Mouse (Mus musculus) midbrain, postnatal 0 days (tissue): ENCODE results near the gene Ogfrl1. TPM values are rescaled to one million over a fixed set of nuclear protein-coding genes. Genes with fewer than 3 reads are reported as not detected.

Experiments used
- ATAC-seq: fragments of 200-750 bp; cut with Nextera tagmentation; 2 replicates; pipeline ENCODE4 v1.8.0; 2017; ENCODE audit warnings: moderate number of reproducible peaks, mild to moderate bottlenecking, moderate TSS enrichment, moderate library complexity; ENCODE audit not compliant: low FRiP score
- DNase-seq: peaks from one replicate; pipeline ENCODE4 v3.0.0-alpha.2; 2015; ENCODE audit warnings: low spot score
- H3K27ac ChIP-seq: fragments of 300-500 bp; sonication (generic); 2 replicates; pipeline ENCODE4 v1.5.1; 2014; ENCODE audit warnings: low read depth, mild to moderate bottlenecking, low read length, mixed read lengths
- H3K27me3 ChIP-seq: fragments of 300-500 bp; sonication (generic); 2 replicates; pipeline ENCODE4 v1.6.1; 2014; ENCODE audit warnings: low read length, control low read depth, mixed read lengths; ENCODE audit not compliant: insufficient read depth
- H3K36me3 ChIP-seq: fragments of 300-500 bp; sonication (generic); 2 replicates; pipeline ENCODE4 v1.6.1; 2014; ENCODE audit warnings: low read length, control low read depth, mixed read lengths; ENCODE audit not compliant: insufficient read depth
- H3K4me1 ChIP-seq: fragments of 300-500 bp; sonication (generic); 2 replicates; pipeline ENCODE4 v1.6.1; 2014; ENCODE audit warnings: mild to moderate bottlenecking, control low read depth, antibody characterized with exemption, low read length, mixed read lengths; ENCODE audit not compliant: insufficient read depth
- H3K4me2 ChIP-seq: fragments of 300-500 bp; sonication (generic); 2 replicates; pipeline ENCODE4 v1.6.1; 2014; ENCODE audit warnings: low read depth, mild to moderate bottlenecking, low read length, mixed read lengths; ENCODE audit not compliant: poor library complexity, severe bottlenecking
- H3K4me3 ChIP-seq: fragments of 300-500 bp; sonication (generic); 2 replicates; pipeline ENCODE4 v1.5.1; 2014; ENCODE audit warnings: low read depth, mild to moderate bottlenecking, low read length, moderate library complexity
- H3K9ac ChIP-seq: fragments of 300-500 bp; sonication (generic); replicated peaks from 2 replicates; pipeline ENCODE4 v1.6.1; 2014; ENCODE audit warnings: mild to moderate bottlenecking, low read length, moderate library complexity, mixed read lengths; ENCODE audit not compliant: poor library complexity, severe bottlenecking
- H3K9me3 ChIP-seq: fragments of 300-500 bp; sonication (generic); 2 replicates; pipeline ENCODE4 v1.6.1; 2016; ENCODE audit warnings: low read length, control low read depth
- CTCF ChIP-seq: IDR thresholded peaks from 2 replicates; pipeline ENCODE4 v1.5.1; 2016; ENCODE audit warnings: antibody characterized with exemption, mild to moderate bottlenecking
- WGBS: fragments of 180-500 bp; shearing (Covaris S2); extraction: QIAGEN DNeasy Blood & Tissue Kit; methylation state at CpG from one replicate; pipeline ENCODE4 v1.1.7; 2014; 5-methylcytosine and 5-hydroxymethylcytosine counted together
- polyA plus RNA-seq: library from polyadenylated mRNA; unstranded; fragments of >200 nt; fragmentation: Nextera tagmentation; extraction: Ambion mirVana; gene quantifications from 2 replicates; pipeline ENCODE4 v1.2.1, GENCODE M21; 2015
- total RNA-seq: library from RNA; depleted of rRNA; stranded (reverse); fragments of >200 nt; gene quantifications from 2 replicates; pipeline ENCODE4 v1.2.3, GENCODE M21; 2014

Ogfrl1 gene
- total and polyA plus RNA-seq, 2 experiments from 2014 or later = 17.8 to 20.0 TPM

DNA sequence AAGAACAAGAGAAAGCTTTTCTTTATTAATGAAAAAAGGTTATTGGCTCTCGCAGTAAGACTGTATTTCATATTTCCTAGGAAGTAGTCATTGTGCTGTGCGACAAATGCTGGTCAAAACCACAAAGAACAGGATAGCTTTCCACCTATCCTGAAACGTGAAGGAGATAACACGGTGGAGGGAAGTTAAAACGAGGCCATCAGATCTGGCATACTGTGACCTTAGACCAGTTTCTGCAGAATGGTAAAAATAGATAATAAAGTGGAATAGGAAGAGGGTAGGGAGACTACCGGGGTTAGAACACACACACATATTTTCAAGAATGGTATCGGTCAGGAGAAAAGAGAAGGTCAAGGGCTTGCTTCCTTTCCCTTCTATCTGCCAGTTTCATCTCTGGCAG lies 5.8 kb downstream of the Ogfrl1 start:
- Histone ChIP-seq H3K9ac (no peak overlapping the region), H3K4me2 (no peak overlapping the region), H3K36me3 (no peaks in the 10 kb centered on the region), H3K9me3 (no peaks in the 10 kb centered on the region), H3K27ac (no peak overlapping the region), H3K27me3 (no peaks in the 10 kb centered on the region), H3K4me1 (no peaks in the 10 kb centered on the region; the same call in 1 of the 2 replicates), H3K4me3 (no peak overlapping the region)
- ATAC-seq (no peak), DNase-seq (no peak)
- no peak for TF ChIP-seq CTCF
- 92% methylated on average over 7 of the region's 7 CpGs for WGBS

DNA sequence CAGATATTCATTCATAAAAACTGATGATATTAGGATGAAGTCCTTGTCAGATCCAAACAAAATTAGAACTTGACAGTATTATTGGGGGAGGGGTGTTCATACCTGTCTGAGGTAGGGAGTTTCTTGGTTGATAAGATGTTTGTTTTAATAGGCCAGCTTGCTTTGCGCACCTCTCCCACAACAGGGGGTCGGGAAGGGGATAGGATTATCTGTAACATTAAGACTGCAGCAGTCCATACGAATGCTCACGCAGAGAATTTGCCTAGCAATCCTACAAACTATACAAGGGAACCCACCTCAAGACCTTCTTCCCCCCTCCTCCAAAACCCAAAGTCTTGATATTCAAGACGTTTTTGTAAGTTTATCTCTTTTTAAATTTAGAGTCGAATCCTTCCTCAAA lies 13.2 kb downstream of the Ogfrl1 start:
- TF ChIP-seq CTCF = no peak
- 84% methylated on average over 6 of the region's 6 CpGs for whole genome bisulfite sequencing

DNA sequence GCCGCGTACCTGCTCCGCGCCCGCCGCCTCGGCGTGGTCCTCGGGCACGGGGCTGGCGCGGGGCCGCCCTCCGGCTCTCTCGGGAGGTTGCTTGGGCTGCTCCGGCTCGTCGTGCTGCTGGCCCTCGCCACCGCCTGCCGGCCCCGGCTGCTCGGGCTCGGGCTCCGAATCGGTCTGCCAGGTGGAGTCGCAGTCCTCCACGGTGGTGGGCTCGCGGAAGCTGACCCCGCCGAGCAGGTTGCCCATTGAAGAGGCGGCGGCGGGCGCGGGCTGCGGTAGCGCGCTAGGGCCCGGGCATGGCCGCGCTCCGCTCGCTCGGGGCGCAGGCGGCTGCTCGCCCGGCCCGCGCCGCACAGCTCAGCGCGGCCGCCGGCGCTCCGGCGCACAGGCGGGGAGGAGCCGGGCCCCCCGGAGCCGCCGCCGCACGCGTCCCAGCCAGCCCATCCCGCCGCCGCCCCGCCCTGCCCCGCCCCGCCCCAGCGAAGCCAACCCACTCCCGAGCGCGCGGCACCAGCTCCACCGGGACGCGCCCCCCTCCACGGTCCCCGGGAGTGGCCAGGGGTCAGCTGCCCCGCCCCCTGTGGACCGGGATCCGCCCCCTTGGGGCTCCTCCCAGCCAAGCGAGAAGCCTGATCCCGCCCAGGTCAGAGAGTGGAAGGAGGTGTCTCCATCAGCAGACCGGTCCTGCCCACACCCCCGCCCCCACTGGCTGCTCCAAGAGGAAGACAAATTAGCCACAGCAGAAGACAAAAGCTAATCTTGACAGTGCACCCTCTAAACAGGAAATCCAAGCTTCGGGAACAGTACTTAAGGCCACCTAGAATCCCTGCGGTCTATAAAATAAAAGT lies 14.5 kb downstream of the Ogfrl1 start:
- DNase-seq (peak; percentile 92), ATAC-seq (peak; percentile 94)
- Histone ChIP-seq H3K4me3 (peak overlapping the region; percentile 83), H3K4me1 (peaks cover 8% of the 10 kb centered on the region), H3K27ac (peak overlapping the region; percentile 81), H3K27me3 (no peaks in the 10 kb centered on the region), H3K36me3 (no peaks in the 10 kb centered on the region), H3K9me3 (no peaks in the 10 kb centered on the region), H3K4me2 (peak overlapping the region; percentile 96), H3K9ac (peak overlapping the region; percentile 90)
- WGBS = under 1% methylated on average over 67 of the region's 93 CpGs
- TF ChIP-seq CTCF = no peak

More for the DNA sequence above, 13.2 kb downstream of the Ogfrl1 start:
- Histone ChIP-seq H3K36me3 (no peaks in the 10 kb centered on the region), H3K27ac (no peak overlapping the region), H3K9me3 (no peaks in the 10 kb centered on the region), H3K27me3 (no peaks in the 10 kb centered on the region), H3K4me1 (peaks cover 8% of the 10 kb centered on the region), H3K9ac (no peak overlapping the region), H3K4me2 (no peak overlapping the region), H3K4me3 (no peak overlapping the region)
- no peak for DNase-seq
- no peak for ATAC-seq

DNA sequence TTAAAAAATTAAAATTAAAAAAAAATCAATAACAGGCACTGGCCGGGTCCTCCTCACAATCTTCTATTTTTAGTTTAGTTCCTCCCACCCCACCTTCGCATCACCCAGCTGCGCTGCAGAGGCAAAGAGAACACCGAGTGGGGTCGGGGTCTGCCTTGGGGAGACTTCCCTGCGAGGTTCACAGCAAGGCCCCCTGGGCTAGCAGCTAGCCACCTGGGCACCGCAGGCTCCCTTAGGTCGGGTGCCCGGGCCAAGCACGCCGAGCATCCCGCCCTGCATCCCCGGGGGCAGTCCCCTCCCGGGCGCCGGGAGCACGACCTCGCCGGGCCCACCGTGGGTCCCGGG lies 15.1 kb downstream of the Ogfrl1 start:
- H3K9ac ChIP-seq = peak overlapping the region; percentile 90
- no peak for DNase-seq
- WGBS = 0% methylated on average over 14 of the region's 21 CpGs
- peak overlapping the region; percentile 83 for H3K4me3 ChIP-seq
- H3K27ac ChIP-seq = peak overlapping the region; percentile 81
- H3K27me3 ChIP-seq = no peaks in the 10 kb centered on the region
- H3K9me3 ChIP-seq = no peaks in the 10 kb centered on the region
- peak; percentile 53 for ATAC-seq
- H3K4me2 ChIP-seq = peak overlapping the region; percentile 96
- H3K4me1 ChIP-seq = peaks cover 8% of the 10 kb centered on the region
- peaks cover under 1% of the 10 kb centered on the region; the same call in 1 of the 2 replicates for H3K36me3 ChIP-seq
- TF ChIP-seq CTCF = no peak

DNA sequence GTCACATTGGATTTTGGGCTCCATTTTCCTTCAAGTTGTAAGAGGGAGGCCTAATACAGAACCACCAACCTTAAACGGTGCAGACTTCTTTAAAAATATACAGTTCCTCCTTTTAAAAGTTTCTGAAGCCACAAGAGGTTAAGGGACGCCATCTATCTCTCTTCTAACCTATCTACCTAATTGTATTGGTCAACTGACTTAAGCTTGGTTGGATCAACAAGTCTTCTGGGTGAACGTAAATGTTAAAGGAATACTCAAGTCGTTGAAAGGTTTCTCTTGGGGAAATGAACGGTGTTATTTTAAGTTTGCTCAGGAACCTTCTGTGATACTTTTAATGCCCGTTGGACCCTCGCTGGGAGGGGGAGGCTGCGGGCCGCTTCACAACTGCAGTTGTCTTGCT lies 15.5 kb downstream of the Ogfrl1 start:
- peak overlapping the region; percentile 83 for H3K4me3 ChIP-seq
- H3K36me3 ChIP-seq = peaks cover 4% of the 10 kb centered on the region; the same call in 1 of the 2 replicates
- 14% methylated on average over 9 of the region's 9 CpGs for WGBS
- no peak overlapping the region for H3K27ac ChIP-seq
- H3K4me1 ChIP-seq = peaks cover 8% of the 10 kb centered on the region
- H3K9me3 ChIP-seq = no peaks in the 10 kb centered on the region
- no peaks in the 10 kb centered on the region for H3K27me3 ChIP-seq
- peak overlapping the region; percentile 96 for H3K4me2 ChIP-seq
- H3K9ac ChIP-seq = peak overlapping the region; percentile 90; the same call in 1 of the 2 replicates
- ATAC-seq (no peak), DNase-seq (no peak)
- TF ChIP-seq CTCF = no peak

DNA sequence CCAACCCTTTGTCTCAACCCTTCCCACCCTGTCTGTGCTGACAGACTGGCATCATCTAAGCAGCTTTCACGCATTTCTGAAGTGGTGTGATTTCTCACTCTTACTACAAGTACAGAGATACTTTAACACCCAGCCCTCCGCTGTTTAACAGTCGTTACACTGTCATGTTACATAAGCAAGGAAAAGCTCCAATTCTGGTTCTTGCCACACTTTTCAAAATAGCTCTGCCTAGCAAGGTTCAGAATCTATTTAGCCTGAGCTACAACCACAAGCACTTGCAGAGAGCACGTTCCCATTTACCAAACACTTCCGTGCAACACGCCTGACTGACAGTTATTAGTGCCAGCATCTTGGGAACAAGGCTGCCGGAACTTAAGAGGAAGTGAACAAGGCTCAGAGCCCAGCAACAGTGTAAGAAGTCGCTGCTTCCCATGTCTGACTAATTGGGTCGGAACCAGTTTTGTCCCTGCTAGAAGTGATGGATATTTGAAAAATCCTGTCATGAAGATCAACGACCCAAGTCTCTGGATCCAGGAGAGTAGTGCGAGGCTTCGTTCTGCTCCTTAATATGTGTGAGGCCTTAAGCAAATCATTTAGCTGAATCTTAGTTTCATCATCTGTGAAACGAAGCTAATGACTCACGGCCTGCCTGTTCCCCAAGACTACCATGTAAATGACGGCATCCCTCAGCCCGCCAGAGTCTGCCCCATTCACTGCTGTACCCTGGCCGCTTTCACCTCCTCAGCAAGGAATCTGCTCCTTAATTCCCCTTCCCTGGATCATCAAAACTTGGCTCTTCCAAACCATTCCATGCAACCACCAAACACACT lies 17.4 kb downstream of the Ogfrl1 start:
- no peak for ATAC-seq
- H3K4me2 ChIP-seq = peak overlapping the region; percentile 50
- TF ChIP-seq CTCF = no peak

More for the DNA sequence above, 17.4 kb downstream of the Ogfrl1 start:
- peak; percentile 26 for DNase-seq
- 57% methylated on average over 17 of the region's 17 CpGs for WGBS
- H3K27me3 ChIP-seq = no peaks in the 10 kb centered on the region
- H3K9ac ChIP-seq = no peak overlapping the region
- peak overlapping the region; percentile 22 for H3K4me3 ChIP-seq
- H3K36me3 ChIP-seq = peaks cover 4% of the 10 kb centered on the region
- H3K9me3 ChIP-seq = no peaks in the 10 kb centered on the region
- no peak overlapping the region for H3K27ac ChIP-seq
- peaks cover 8% of the 10 kb centered on the region for H3K4me1 ChIP-seq
